Mouse (Mus musculus) kidney, postnatal 25 days (tissue): ENCODE results near the gene Maged1.
"Not testable (repeated sequence)": the region's sequence is repeated elsewhere in the genome, so short reads cannot be mapped to it uniquely, and the experiment has no call there.

Experiments used
- DNase-seq, 2 experiments: peaks; one replicate each; pipeline ENCODE4 v3.0.0; 2021; ENCODE audit warnings: mixed read lengths in 2 of 2

Maged1 gene

DNA sequence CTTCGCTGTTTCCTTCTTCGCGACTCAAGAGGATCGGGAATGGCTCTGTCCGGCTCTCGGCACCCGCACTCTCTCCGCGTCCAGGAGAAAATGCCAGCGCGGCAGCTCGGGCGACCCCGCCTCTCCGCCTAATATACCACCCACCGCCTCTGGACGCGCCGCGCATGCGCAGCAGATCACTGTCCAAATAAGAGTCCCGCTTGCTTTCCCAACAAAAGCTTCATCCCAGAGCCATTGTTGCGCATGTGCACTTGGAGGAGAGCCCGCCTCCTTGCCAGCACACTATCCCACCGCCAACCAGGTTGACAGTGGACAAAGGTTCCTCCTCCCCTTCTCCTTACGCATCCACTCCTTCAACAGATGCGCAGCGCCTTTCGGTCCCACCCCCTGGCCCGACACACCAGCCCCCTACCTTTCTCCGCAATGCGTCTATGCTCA, at the start of gene Maged1:
Maged1 (minus strand) TSS at position 226 of the 438 bp plus-strand sequence.
- peak; percentile 93 to 97 for DNase-seq

DNA sequence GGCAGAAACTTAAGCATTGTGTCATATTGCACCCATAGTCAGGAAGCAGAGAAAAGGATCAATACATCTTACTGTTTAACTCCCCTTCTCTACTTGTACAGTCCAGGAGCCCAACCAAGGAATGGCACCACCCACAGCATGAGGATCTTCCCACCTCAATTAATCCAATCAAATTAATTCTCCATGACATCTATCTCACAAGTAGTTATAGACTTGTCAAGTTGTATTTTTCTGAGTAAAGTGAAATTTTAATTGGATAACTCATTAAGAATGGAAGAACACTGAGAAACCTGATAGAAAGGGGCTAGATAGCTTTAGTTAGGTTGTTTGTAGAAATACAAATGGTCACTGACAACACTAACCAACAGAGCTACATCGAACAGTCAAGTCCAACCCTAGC, 38.3 kb upstream of the Maged1 start:
- DNase-seq, result no peak

DNA sequence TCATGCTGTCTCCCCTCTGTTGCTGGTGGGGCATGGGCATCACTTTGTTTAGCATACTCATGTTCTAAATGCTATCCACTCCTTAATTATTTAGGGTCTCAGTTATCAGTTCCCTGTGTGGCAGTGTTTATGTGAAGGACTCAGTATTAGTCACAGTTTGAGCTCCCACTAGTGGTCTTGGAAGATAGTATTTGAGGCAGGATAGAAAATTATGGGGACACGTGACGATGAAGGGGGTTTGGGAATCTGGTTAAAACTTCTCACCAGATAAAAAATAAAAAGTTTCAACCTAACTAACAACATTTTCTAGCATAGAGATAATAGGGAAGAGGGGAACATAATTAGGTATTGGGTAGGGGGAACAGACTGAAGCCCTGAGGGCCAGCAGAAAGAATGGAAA, 22.8 kb upstream of the Maged1 start:
- no peak for DNase-seq

DNA sequence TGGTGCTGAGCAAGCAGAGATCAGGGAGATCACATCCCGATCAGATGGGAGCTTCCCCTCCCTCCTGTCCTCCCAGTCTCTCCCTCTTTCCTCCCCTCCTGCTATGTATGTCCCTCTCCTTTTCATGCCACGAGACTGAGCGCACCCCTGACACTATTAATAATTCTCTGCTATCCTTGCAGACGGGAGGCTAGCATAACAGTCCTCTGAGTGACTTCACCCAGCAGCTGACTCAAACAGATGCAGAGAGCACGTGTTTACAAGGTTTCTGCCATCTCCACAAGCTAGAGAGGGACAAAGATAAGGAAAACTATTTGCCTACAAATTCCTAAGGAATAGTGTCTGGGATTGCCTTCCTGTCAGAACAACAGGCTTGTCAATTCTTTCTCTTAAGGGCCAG, 20.4 kb upstream of the Maged1 start:
- no peak for DNase-seq

DNA sequence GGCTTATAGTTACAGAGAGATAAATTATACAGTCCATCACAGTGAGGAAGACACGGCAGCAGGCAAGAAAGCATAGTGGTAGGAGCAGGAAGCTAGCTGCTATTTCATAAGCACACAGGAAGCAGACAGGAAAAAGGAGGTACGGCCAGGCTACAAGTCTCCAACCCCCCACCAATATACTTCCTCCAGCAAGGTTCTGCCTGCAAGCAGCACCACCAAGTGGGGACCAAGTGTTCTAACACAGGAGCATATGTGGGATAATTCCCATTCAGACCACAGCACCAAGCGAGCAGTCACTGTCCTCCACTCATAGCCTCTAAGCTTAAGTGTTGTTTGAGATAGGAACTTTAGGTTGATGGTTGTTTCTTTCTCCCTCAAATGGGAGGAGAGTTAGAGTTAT, 6.3 kb upstream of the Maged1 start:
- peak in 1 of 2 experiments; percentile 36 for DNase-seq

DNA sequence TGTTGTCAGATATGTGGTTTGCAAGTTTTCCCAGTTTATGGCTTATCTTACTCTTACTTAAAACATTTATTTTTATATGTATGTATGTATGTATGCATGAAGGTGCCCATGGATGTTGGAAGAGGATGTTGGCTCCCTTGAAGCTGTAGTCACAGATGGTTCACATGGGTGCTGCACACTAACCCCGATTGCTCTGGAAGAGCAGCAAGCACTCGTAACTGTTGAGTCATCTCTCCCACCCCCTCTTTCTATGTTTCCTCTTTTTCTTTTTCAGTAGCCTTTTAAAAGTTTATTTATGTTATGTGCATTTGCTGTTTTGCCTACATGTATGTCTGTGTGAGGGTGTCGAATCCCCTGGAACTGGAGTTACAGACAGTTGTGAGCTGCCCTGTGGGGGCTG, 4.0 kb upstream of the Maged1 start:
- DNase-seq, result no peak

DNA sequence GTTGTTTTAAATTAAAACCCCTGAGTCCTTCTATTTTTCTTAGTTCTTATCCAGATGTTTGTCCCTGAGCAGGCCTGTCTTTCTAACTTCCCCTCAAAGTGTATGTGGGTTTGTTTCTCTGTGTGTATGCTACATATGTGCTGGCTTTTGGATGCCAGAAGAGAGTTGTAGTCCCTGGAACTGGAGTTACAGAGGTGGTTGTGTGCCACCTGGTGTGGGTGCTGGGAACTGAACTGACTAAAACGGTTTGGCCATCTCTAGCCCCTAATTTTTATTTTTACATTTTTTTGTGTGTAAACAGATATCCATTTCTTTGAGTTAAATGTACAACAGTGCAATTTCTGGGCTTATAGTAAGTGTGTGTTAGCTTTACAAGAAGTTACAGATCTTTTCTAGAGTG, 3.0 kb upstream of the Maged1 start:
- DNase-seq, result peak in 1 of 2 experiments; percentile 46

DNA sequence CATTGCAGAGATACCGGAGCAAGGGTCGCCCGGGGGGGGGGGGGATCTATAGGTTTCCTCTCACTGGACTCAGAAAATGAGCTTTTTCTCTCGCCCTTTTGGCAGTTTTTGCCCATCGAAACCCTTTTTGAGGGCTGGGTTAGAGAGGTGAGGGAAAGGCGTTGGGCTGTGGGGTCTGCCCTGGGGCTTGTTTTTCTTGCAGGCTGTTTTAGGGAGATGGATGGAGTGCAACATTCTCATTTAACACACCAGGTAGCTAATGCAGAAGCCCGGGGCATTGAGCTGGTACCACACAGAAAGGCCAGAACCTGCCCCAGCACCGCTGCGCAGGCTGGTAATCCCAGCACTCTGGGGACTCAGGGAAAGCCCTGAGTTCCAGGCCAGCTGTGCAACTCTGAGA, 593 bp upstream of the Maged1 start:
- DNase-seq, result no peak

DNA sequence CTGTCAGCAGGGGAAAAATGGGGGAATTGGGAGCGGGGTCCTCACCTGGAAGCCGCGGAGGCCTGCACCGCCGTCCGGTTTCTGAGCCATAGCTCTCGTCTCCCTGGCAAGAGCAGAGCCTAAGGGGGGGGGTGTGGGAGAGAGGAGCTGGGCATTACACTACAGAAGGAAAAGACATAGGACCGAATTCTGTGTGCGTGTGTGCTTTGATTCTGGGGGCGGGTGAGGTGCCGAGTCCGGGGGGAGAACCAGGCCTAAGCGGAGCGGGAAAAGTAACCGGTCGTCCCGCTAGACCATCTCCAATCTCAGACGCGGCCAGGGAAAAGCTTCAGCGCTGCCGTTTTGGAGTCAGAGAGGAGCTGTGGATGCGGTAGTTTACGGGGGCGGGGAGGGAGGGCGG, 737 bp downstream of the Maged1 start:
- peak in 1 of 2 experiments; percentile 35 for DNase-seq

DNA sequence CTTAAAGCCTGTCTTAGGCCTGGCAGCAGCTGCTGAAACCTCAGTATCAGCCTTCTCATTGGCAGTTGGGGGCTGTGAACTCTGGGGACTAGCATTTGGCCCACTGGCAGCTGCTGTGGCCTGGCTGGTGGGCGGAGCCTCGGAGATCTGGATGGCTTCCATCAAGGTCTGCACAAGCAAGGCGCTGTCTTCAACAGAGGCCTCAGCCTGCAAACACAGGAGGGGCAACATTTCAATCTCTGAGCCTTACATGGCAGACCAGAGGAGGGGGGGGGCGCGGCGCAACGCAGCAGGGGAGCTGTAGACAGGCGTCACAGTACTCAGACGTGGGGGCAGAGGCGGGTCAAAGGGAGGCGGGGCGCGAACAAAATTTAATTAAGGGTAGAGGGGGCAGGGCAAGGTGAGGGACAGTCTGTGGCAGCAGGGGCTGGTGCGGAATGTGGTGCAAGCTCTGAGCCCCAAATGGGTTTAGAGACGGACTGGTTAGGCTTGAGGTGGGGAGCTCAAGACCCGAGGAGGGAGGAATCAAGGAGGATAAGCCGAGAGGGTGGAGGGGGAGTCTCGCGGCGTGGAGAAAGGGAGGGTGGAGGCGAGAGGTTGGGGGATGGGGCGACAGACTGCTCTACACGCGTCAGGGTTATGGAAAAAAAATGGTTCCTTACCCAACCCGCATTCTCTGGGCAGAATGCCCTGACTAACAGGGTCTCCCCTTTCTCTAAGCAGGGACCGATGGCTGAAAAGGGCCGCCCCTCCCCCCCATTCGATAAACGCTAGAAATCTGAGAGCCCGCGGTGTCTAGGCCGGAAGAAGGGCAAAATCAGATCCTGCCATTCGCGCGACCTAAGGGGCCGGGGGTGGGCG, 1.4 kb downstream of the Maged1 start:
- DNase-seq, result peak; percentile 78

DNA sequence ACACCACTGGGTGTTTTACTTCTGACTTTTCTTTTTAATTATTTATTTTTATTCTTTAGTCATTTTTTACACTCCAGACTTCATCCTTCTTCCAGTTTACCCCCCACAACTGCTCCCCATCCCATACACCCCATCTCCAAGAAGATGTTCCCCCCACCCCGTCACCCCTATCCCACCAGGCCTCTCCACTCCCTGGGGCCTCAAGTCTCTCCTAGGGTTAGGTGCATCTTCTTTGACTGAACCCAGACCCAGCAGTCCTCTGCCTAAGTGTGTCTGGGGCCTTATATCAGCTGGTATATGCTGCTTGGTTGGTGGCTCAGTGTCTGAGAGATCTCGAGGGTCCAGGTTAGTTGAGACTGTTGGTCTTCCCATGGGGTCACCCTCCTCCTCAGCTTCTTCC, 7.6 kb downstream of the Maged1 start:
- no peak for DNase-seq

DNA sequence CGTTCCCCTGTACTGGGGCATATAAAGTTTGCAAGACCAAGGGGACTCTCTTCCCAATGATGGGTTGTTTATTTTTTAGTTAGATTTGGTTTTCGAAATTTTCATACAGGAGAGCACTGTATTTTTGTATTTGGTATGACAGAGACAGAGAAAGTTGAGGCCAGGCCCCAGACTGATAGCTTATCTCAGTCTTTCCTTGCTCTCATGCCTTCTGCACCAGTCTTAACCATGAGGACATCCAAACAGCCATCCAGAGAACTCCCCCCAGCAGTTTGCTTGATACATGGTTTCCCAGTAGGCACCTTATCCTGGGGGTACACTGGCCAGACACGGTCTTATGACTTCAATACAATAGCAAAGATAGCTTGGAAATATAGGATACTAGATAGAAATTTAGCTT, 11.6 kb downstream of the Maged1 start:
- DNase-seq, result no peak

DNA sequence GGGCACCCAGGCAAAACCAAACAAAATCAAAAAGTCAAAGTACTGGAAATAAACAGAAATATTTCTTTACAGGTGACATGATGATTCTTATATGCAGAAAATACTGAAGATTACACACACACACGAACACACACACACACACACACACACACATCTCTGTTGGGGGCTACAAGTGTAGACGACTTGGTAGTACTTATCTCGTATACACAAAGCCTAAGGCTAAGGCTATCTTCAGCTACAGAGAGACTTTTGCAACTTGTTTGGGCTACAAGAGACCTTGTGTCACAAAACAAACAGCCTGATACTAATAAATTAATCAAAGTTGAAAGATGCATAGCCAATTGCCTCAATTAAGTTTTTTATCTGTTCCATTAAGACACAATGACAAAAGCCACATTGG, 19.8 kb downstream of the Maged1 start:
- no peak for DNase-seq

DNA sequence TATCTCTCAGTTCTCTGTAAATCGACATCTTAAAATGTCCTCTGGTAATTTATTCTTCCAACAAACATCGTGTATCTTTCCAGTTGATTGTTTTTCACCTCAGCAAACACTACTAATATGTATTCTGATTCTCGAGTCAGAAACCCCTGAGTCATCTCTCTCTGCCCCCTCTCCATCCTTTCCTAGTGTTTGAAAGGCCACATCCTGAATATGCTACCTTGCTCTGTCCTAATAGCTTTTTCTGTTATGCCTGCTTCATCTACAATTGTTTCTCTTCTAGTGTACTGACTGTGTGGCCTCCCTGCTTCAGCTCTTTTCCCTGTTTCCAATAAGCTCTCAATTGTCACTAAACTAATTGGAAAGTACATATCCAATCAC, 33.5 kb downstream of the Maged1 start:
- DNase-seq, result no peak

DNA sequence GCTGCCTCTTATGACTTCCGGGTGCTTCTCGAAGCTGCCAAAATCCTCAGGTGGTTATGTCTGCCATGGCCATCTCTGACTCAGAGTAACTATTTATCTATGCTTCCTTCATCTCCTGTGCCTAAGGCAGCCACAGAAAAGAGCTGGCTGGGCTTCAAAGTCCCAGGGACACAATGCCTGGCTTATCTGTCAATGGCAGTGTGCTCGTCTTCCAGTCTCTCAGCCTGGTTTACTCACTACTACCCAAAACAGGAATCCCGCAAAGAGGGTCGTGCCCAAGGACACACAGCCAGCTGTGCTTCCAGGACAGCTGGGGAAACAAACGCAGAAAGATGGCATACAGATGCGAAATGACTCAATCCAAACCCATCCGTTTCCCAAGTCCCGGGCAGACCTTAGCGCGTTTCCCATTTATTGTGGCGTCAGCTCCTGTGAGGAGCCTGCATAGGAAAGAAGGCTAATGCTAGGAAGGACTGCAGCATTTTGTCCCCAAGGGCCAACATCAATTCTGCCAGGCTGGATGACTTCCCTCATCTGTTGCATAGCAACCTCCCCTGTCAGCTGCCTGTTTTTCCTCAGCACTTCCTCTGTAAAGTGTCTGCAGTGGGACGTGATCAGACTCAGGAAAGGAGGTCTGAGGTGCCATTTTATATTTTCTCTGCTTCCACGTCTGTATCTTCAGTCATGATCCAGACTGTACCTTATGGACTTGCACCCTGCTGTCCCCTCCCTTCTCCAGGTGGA, 34.1 kb downstream of the Maged1 start:
- DNase-seq, result not testable (repeated sequence)

DNA sequence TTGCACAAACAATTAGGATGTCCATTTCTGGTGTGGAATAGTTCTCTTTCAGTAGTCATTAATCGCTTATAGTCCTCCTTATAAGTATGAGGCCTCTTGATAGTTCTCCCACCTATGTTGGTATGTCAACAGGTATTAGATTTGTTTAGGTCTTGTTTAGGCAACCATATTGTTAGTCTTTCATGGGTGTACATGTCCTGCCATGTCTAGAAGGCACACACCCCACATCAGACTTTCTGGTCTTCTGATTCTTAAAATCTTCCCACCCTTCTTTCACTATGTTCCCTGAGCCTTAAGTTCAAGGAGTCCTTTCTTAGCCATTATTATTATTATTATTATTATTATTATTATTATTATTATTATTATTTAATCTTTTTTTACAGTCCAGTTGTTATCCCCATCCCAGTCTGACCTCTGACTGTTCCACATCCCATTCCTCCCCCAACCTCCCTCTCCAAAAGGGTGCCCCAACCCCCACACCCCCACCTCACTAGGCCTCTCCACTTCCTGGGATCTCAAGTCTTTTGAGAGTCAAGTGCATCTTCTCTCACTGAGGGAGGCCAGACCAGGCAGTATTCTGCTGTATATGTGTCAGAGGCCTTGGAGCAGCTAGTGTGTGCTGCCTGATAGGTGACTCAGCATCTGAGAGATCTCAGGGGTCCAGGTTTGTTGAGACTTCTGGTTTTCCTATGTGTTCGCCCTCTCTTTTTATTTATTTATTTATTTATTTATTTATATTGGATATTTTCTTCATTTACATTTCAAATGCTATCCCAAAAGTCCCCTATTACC, 55.7 kb downstream of the Maged1 start:
- DNase-seq, result no peak
